Mouse (Mus musculus): ENCODE data around the gene F12.

GRCm38 (mm10) chr13:55451296-55451695 lies 24.7 kb upstream of the F12 start:
- no peak for TF ChIP-seq CTCF (IDR thresholded peaks at IDR 0.05; ENCODE audit: extremely low read depth, insufficient read length, insufficient replicate concordance, low read depth, low read length)
- TF ChIP-seq POLR2A (IDR thresholded peaks at IDR 0.05; ENCODE audit: low read depth, low read length), result no peak
